Comparison of ENCODE assay signal across 9 mouse cellular contexts in the genomic region with DNA sequence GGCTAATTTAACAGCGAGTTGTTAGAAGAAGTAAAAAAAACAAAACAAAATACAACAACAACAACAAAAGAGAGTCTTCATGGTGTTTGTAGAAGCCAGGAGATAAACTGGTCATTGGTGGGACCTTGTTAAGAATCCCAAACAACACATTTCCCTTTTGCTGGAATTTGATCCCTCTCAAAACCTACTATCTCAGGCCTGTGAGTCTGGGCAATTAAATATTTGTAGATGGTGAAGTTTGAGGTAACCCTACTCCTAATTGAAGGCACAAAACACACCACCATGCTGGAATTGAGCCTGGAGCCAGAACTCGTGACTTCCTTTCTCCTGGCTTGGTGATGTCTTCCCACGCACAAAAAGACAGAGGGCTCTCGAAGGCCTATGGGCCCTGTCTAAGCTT.
DNase-seq lines count a peak whose midpoint lies in the region; ATAC-seq and TF ChIP-seq lines count a peak whose summit lies in the region.
"Had no signal": no experiment of that assay in that cellular context is flagged by ENCODE, and none has a peak within 500 bp of the region (broad histone marks: within the 10 kb centered on the region; RNA-seq: fewer than 3 reads in every experiment).

No protein-coding gene starts in this region.

- H3K27me3 ChIP-seq in kidney, postnatal 0 days (ENCODE audit: insufficient read depth, low read length), result no peaks in the 10 kb centered on the region
- H3K27me3 ChIP-seq in forebrain, embryonic 10.5 days (ENCODE audit: poor library complexity, severe bottlenecking), result no peaks in the 10 kb centered on the region
- no peaks in the 10 kb centered on the region; the same call in none of the 2 replicates for H3K27me3 ChIP-seq in intestine, embryonic 15.5 days (replicated peaks)
- H3K27me3 ChIP-seq in myocyte (ENCODE audit: control insufficient read depth, insufficient read depth, insufficient read length), result no peaks in the 10 kb centered on the region

- H3ac ChIP-seq in myocyte (ENCODE audit: control insufficient read depth, insufficient read length), result no peak overlapping the region

- no peak for ATAC-seq in kidney, postnatal 0 days (replicated peaks; ENCODE audit: low FRiP score, low read depth)
- no peak for ATAC-seq in intestine, embryonic 15.5 days

- H3K4me2 ChIP-seq in kidney, postnatal 0 days (ENCODE audit: low read length), result peak overlapping the region; percentile 95; the same call in 1 of the 2 replicates
- H3K4me2 ChIP-seq in intestine, embryonic 15.5 days (replicated peaks), result peak overlapping the region; percentile 91
- peak overlapping the region; percentile 64 for H3K4me2 ChIP-seq in myocyte (ENCODE audit: low read depth)

- TF ChIP-seq CTCF in kidney, postnatal 0 days (IDR thresholded peaks at IDR 0.05; ENCODE audit: low read depth), result no peak

- no peaks in the 10 kb centered on the region for H3K79me2 ChIP-seq in myocyte (ENCODE audit: control insufficient read depth, insufficient read depth)

- H3K4me1 ChIP-seq in kidney, postnatal 0 days (replicated peaks; ENCODE audit: insufficient read depth, low read length), result 0 out of 2 replicates have a peak, but pooled peaks cover 5% of the 10 kb centered on the region
- H3K4me1 ChIP-seq in forebrain, embryonic 10.5 days, result peaks cover 24% of the 10 kb centered on the region
- H3K4me1 ChIP-seq in intestine, embryonic 15.5 days (replicated peaks), result 0 out of 2 replicates have a peak, but pooled peaks cover 5% of the 10 kb centered on the region

- no peak overlapping the region for H3K9ac ChIP-seq in kidney, postnatal 0 days (ENCODE audit: low read depth, low read length)
- H3K9ac ChIP-seq in intestine, embryonic 15.5 days, result no peak overlapping the region

- DNase-seq in kidney, postnatal 0 days (ENCODE audit: low spot score), result peak; percentile 23
- DNase-seq in kidney, postnatal 36 days, result no peak
- DNase-seq in forebrain, embryonic 10.5 days (ENCODE audit: extremely low spot score, low spot score), result no peak
- DNase-seq in right cerebral cortex, postnatal 10 days (ENCODE audit: low spot score in 2 of 2), result no peak
- no peak for DNase-seq in thymus, postnatal 10 days (ENCODE audit: low spot score in 2 of 2)
- no peak for DNase-seq in thymus, postnatal 4 days
- DNase-seq: gastrocnemius, postnatal 14 days had no signal

- H3K4me3 ChIP-seq in kidney, postnatal 0 days (replicated peaks; ENCODE audit: low read depth, low read length), result no peak overlapping the region
- H3K4me3 ChIP-seq in forebrain, embryonic 10.5 days, result peak overlapping the region; percentile 62
- no peak overlapping the region for H3K4me3 ChIP-seq in intestine, embryonic 15.5 days (replicated peaks)
- H3K4me3 ChIP-seq in myocyte, result no peak overlapping the region

- H3K27ac ChIP-seq in kidney, postnatal 0 days, result no peak overlapping the region
- H3K27ac ChIP-seq in forebrain, embryonic 10.5 days, result peak overlapping the region; percentile 93
- no peak overlapping the region for H3K27ac ChIP-seq in intestine, embryonic 15.5 days

- no peaks in the 10 kb centered on the region for H3K36me3 ChIP-seq in kidney, postnatal 0 days (ENCODE audit: insufficient read depth, low read length)
- H3K36me3 ChIP-seq in forebrain, embryonic 10.5 days (replicated peaks), result no peaks in the 10 kb centered on the region
- no peaks in the 10 kb centered on the region for H3K36me3 ChIP-seq in intestine, embryonic 15.5 days
- H3K36me3 ChIP-seq in myocyte (ENCODE audit: control insufficient read depth, insufficient read depth), result no peaks in the 10 kb centered on the region

- 52% methylated on average over 4 of the region's 4 CpGs for WGBS in kidney, postnatal 0 days
- WGBS in forebrain, embryonic 10.5 days, result 42% methylated on average over 4 of the region's 4 CpGs
- 68% methylated on average over 4 of the region's 4 CpGs for WGBS in intestine, embryonic 15.5 days

- no peak for TF ChIP-seq POLR2A in myocyte (IDR thresholded peaks at IDR 0.05; ENCODE audit: insufficient read length, low read depth)

- no peaks in the 10 kb centered on the region for H3K9me3 ChIP-seq in kidney, postnatal 0 days (replicated peaks; ENCODE audit: low read length)
- H3K9me3 ChIP-seq in forebrain, embryonic 10.5 days, result no peaks in the 10 kb centered on the region
- H3K9me3 ChIP-seq in intestine, embryonic 15.5 days, result no peaks in the 10 kb centered on the region

TF ChIP-seq in myocyte, 11 proteins besides CTCF, POLR2A, EP300 and RAD21:
- TF ChIP-seq REST (IDR thresholded peaks at IDR 0.05; ENCODE audit: insufficient read depth, insufficient read length), result no peak
- TF ChIP-seq MAX (IDR thresholded peaks at IDR 0.05; ENCODE audit: low read depth), result no peak
- no peak for TF ChIP-seq SRF (IDR thresholded peaks at IDR 0.05; ENCODE audit: control insufficient read depth, insufficient read length, low read depth)
- TF ChIP-seq TCF12 (IDR thresholded peaks at IDR 0.05; ENCODE audit: insufficient read depth, poor library complexity, severe bottlenecking), result no peak
- no peak for TF ChIP-seq USF1 (IDR thresholded peaks at IDR 0.05; ENCODE audit: low read depth)
- no peak for TF ChIP-seq MYOD1 (IDR thresholded peaks at IDR 0.05; ENCODE audit: control insufficient read depth in 1 of 3, insufficient read length in 2 of 3, low read depth in 2 of 3)
- no peak for TF ChIP-seq MYOG (IDR thresholded peaks at IDR 0.05; ENCODE audit: control insufficient read depth in 1 of 3, insufficient read depth in 1 of 3, insufficient read length in 2 of 3, low read depth in 2 of 3)
- TF ChIP-seq E2F4 (IDR thresholded peaks at IDR 0.05; ENCODE audit: insufficient read depth), result no peak
- no peak for TF ChIP-seq CEBPB (IDR thresholded peaks at IDR 0.05; ENCODE audit: insufficient read depth, poor library complexity, severe bottlenecking)
- no peak for TF ChIP-seq TCF3 (IDR thresholded peaks at IDR 0.05; ENCODE audit: insufficient read length, low read depth)
- TF ChIP-seq POLR2AphosphoS2 (IDR thresholded peaks at IDR 0.05; ENCODE audit: insufficient read length, low read depth), result no peak
TF ChIP-seq in myocyte: peak in this region for 0.
